Comparison of ENCODE assay signal across 8 mouse cellular contexts in genomic region chr10:89532929-89533727, GRCm38 (mm10). TPM values are rescaled to one million over a fixed set of nuclear protein-coding genes. Genes with fewer than 3 reads are reported as not detected.
DNase-seq lines count a peak whose midpoint lies in the region.

TSS of gene Nr1h4 (minus strand) at chr10:89533585.

- peak; percentile 62 for DNase-seq in urinary bladder, postnatal 14 days (ENCODE audit: low spot score)
- DNase-seq in urinary bladder, postnatal 10 days (ENCODE audit: low spot score) = no peak
- peak; percentile 79 to 81 for DNase-seq in cerebellum, postnatal 14 days
- peak; percentile 82 to 90 for DNase-seq in kidney, adult 8-10 months
- DNase-seq in ovary, postnatal 36 days (ENCODE audit: low spot score) = peak; percentile 37
- DNase-seq in left cerebral cortex, adult 18-20 months (ENCODE audit: low spot score in 2 of 2) = no peak
- DNase-seq in right cerebral cortex, adult 2 months (ENCODE audit: low spot score in 2 of 2) = no peak
- no peak for DNase-seq in c-Kit-positive CD71-positive TER-119-positive erythroid progenitor cells, embryonic 14.5 days (ENCODE audit: low spot score)

RNA-seq across cellular contexts. Expression of gene Nr1h4, which starts in this region (rescaled TPM):
- under 1 TPM in 1 of 2 experiments, not detected in 1; 0.21 TPM for total RNA-seq in left cerebral cortex, adult 18-20 months (2021)

Comparison
In these comparisons a context has a peak if more than half of its experiments do, and no peak if none do; other contexts are left out.
1. DNase-seq: peak in urinary bladder, postnatal 14 days (single experiment), cerebellum, postnatal 14 days (2 of 2), kidney, adult 8-10 months (2 of 2) and ovary, postnatal 36 days (single experiment); none in urinary bladder, postnatal 10 days (single experiment), left cerebral cortex, adult 18-20 months (0 of 2), right cerebral cortex, adult 2 months (0 of 2) and c-Kit-positive CD71-positive TER-119-positive erythroid progenitor cells, embryonic 14.5 days (single experiment).